Mouse (Mus musculus): ENCODE data around the gene Ildr1. TPM values are rescaled to one million over a fixed set of nuclear protein-coding genes. Genes with fewer than 3 reads are reported as not detected.

The Ildr1 gene
- polyA plus RNA-seq, 1 experiment from 2014 or later = 0.19 TPM

GRCm38 (mm10) chr16:36775658-36776057 lies 81.9 kb downstream of the Ildr1 start:
- Histone ChIP-seq H3K36me3 (ENCODE audit: control insufficient read depth, insufficient read depth) (no peaks in the 10 kb centered on the region), H3K9ac (replicated peaks; ENCODE audit: low read depth, low read length) (no peak overlapping the region), H3K4me2 (ENCODE audit: low read length) (no peak overlapping the region), H3K4me3 (replicated peaks; ENCODE audit: low read length) (no peak overlapping the region), H3K27me3 (replicated peaks; ENCODE audit: control insufficient read depth, insufficient read depth, low read length) (no peaks in the 10 kb centered on the region), H3K9me3 (ENCODE audit: control insufficient read depth, low read length) (no peaks in the 10 kb centered on the region), H3K4me1 (replicated peaks; ENCODE audit: control insufficient read depth, insufficient read depth, low read length) (peaks cover 7% of the 10 kb centered on the region), H3K27ac (ENCODE audit: low read length) (no peak overlapping the region; the same call in 1 of the 2 replicates)
- peak; percentile 91 for ATAC-seq
- WGBS = 60% methylated on average over 6 of the region's 6 CpGs

Other genes with a start within 250 kb of the Ildr1 start
- 0.72 TPM in 1 of 2 replicates, not detected in the other for gene Stfa3, start 238.6 kb upstream of the Ildr1 start, polyA plus RNA-seq (2015; fragmentation: Nextera tagmentation; extraction: Ambion mirVana)
- gene Casr, start 131.8 kb upstream of the Ildr1 start, polyA plus RNA-seq (2015; fragmentation: Nextera tagmentation; extraction: Ambion mirVana) = 0.16 and 0.51 TPM in 2 replicates
- 1.1 and 1.9 TPM in 2 replicates for gene Cd86, start 27.9 kb upstream of the Ildr1 start, polyA plus RNA-seq (2015; fragmentation: Nextera tagmentation; extraction: Ambion mirVana)
- gene Slc15a2, start 91.0 kb downstream of the Ildr1 start, polyA plus RNA-seq (2015; fragmentation: Nextera tagmentation; extraction: Ambion mirVana) = 12.7 and 13.6 TPM in 2 replicates
- 58.8 and 59.3 TPM in 2 replicates for gene Iqcb1, start 134.4 kb downstream of the Ildr1 start, polyA plus RNA-seq (2015; fragmentation: Nextera tagmentation; extraction: Ambion mirVana)
- gene Eaf2, start 181.0 kb downstream of the Ildr1 start, polyA plus RNA-seq (2015; fragmentation: Nextera tagmentation; extraction: Ambion mirVana) = 0.52 and 1.2 TPM in 2 replicates
- 84.2 and 93.0 TPM in 2 replicates for gene Golgb1, start 181.2 kb downstream of the Ildr1 start, polyA plus RNA-seq (2015; fragmentation: Nextera tagmentation; extraction: Ambion mirVana)
- 1.4 and 2.3 TPM in 2 replicates for gene Hcls1, start 241.0 kb downstream of the Ildr1 start, polyA plus RNA-seq (2015; fragmentation: Nextera tagmentation; extraction: Ambion mirVana)